Mouse (Mus musculus) intestine, embryonic 15.5 days (tissue): ENCODE measurements at regions not wholly inside any gene's neighbourhood (a gene's known extent, or its start where the extent isn't known, plus 50 kb on each side); places are given as distances from the start of the nearest gene placed in this dataset.

Experiments
- ATAC-seq: fragments of 200-750 bp; cut with Nextera tagmentation; 2 replicates; pipeline ENCODE4 v1.8.0; 2017; ENCODE audit warnings: moderate TSS enrichment, moderate library complexity
- H3K27ac ChIP-seq: fragments of 300-500 bp; sonication (generic); 2 replicates; pipeline ENCODE4 v1.5.1; 2015; ENCODE audit warnings: mild to moderate bottlenecking, inconsistent platforms
- H3K27me3 ChIP-seq: fragments of 300-500 bp; sonication (generic); replicated peaks from 2 replicates; pipeline ENCODE4 v1.6.1; 2015; ENCODE audit warnings: inconsistent platforms
- H3K36me3 ChIP-seq: fragments of 300-500 bp; sonication (generic); 2 replicates; pipeline ENCODE4 v1.6.1; 2015; ENCODE audit warnings: inconsistent platforms
- H3K4me1 ChIP-seq: fragments of 300-500 bp; sonication (generic); replicated peaks from 2 replicates; pipeline ENCODE4 v1.6.1; 2015; ENCODE audit warnings: inconsistent platforms
- H3K4me2 ChIP-seq: fragments of 300-500 bp; sonication (generic); replicated peaks from 2 replicates; pipeline ENCODE4 v1.6.1; 2015; ENCODE audit warnings: mild to moderate bottlenecking, inconsistent platforms
- H3K4me3 ChIP-seq: fragments of 300-500 bp; sonication (generic); replicated peaks from 2 replicates; pipeline ENCODE4 v1.5.1; 2015; ENCODE audit warnings: inconsistent platforms
- H3K9ac ChIP-seq: fragments of 300-500 bp; sonication (generic); 2 replicates; pipeline ENCODE4 v1.6.1; 2015; ENCODE audit warnings: inconsistent platforms
- H3K9me3 ChIP-seq: fragments of 300-500 bp; sonication (generic); 2 replicates; pipeline ENCODE4 v1.6.1; 2016; ENCODE audit warnings: inconsistent platforms
- WGBS: fragments of 180-500 bp; shearing (Covaris S2); methylation state at CpG from one replicate; pipeline ENCODE4 v1.1.7; 2015; 5-methylcytosine and 5-hydroxymethylcytosine counted together

DNA sequence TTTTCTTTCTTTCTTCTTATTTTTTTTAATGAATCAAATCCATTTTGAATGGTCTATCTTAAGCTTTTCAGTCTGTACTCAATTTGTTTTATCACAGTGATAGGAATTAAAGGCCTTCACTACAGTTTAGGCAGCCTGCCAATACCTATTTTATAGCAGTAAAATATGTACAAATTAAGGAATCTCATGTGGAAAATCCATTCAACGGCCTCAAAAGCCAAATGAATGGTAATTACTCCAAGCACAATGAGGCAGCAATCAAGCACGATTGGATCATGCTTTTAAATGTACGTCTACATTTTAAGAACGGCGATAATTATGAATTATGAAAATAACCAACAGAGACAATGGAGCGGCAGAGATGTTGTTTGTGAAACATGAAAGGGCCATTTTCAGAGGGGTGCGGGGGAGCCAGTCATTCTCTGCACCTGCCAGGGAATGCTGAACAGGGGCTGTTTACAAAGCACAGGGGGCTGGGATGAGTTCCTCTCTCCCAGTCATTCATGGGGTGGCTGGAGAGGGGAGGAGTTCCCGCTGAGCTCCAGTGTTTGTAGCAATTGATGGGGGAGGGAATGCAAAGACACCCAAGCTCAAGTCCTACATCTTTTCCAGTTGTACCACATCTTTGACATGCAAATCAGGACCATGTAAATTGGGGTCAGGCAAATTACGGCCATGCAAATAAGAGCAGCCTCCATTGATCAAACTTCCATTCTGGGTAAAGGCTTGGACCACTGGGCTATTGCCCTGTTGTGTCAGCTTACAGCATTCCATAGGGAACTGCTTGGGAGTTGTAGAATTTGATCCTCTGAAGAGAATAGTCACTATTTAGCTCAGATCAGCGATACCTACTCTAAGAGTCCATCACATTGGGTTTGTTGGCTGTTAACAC, 381.1 kb upstream of the Castor2 start:
- H3K27me3 ChIP-seq, result no peaks in the 10 kb centered on the region
- no peaks in the 10 kb centered on the region for H3K36me3 ChIP-seq
- H3K4me3 ChIP-seq, result no peak overlapping the region
- no peak overlapping the region for H3K4me2 ChIP-seq
- H3K9ac ChIP-seq, result no peak overlapping the region
- no peak overlapping the region for H3K27ac ChIP-seq
- no peak for ATAC-seq
- no peaks in the 10 kb centered on the region for H3K4me1 ChIP-seq
- 64% methylated on average over 10 of the region's 10 CpGs for WGBS
- H3K9me3 ChIP-seq, result no peaks in the 10 kb centered on the region

DNA sequence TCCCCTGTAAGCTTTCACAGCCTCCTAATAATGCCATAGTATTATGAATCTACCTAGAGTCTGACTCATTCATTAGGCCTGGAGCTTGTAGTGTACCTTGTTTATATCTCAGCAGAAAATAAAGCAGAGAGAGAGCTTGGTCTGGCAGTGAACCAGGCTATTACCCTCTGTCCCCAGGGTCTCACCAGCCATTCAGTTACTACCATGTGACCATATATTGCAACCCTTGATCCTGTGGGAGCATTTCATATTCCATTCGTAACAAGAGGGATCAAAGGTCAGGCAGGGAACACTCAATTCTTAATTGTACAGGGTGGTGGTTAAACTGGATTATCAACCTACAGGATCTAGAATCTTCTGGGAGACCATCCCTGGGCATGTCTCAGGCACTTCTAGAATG, 383.7 kb upstream of the Castor2 start:
- 70% methylated on average over 1 of the region's 1 CpGs for WGBS
- no peak overlapping the region for H3K4me2 ChIP-seq
- H3K27me3 ChIP-seq, result no peaks in the 10 kb centered on the region

DNA sequence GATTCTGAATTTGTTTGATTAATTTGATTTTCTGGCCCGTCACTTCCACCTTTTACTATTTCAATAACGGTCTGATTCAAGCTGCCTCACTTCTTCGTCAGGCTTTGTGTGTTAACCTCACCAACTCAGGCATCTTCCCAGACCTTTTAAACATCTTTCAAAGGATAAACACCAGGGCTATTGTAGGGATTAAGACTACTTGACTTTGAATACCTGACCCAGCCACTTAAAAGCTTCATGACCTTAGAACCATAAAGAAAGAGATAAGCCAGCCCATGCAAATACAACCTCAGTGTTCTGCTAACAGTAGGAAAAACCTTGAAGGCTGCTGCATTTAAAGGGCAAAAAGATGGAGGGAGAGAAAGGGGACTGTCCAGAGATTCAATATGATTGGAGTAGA, 386.9 kb upstream of the Castor2 start:
- ATAC-seq, result no peak
- Histone ChIP-seq H3K4me2 (no peak overlapping the region), H3K4me3 (no peak overlapping the region), H3K27me3 (no peaks in the 10 kb centered on the region), H3K27ac (no peak overlapping the region), H3K36me3 (no peaks in the 10 kb centered on the region), H3K9me3 (no peaks in the 10 kb centered on the region), H3K9ac (no peak overlapping the region), H3K4me1 (no peaks in the 10 kb centered on the region)
- 31% methylated on average over 3 of the region's 3 CpGs for WGBS

More for the DNA sequence above, 383.7 kb upstream of the Castor2 start:
- no peak overlapping the region for H3K27ac ChIP-seq
- no peaks in the 10 kb centered on the region for H3K4me1 ChIP-seq
- no peaks in the 10 kb centered on the region for H3K9me3 ChIP-seq
- peak; percentile 53; the same call in 1 of the 2 replicates for ATAC-seq
- H3K36me3 ChIP-seq, result no peaks in the 10 kb centered on the region
- no peak overlapping the region for H3K4me3 ChIP-seq
- H3K9ac ChIP-seq, result no peak overlapping the region

DNA sequence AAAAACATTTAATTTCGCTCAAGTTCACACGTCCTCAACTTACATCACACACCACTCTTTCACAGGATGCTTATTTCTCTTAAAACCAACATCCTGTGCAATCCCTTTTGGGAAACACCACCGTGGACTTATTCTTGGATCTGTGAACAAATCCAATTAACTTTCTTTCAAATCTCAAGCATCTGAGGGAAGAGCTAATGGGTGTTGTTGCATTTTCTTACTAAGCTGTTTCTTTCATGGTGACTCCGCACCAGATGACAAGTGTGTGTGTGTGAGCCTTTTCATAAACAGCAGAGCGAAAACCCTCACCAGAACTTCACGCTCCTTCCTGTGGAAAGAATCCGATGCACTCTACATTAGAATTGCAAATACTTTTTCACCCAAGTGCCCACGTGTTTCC, 390.6 kb upstream of the Castor2 start:
- Histone ChIP-seq H3K4me1 (no peaks in the 10 kb centered on the region), H3K27ac (no peak overlapping the region), H3K4me3 (no peak overlapping the region), H3K27me3 (no peaks in the 10 kb centered on the region), H3K4me2 (no peak overlapping the region), H3K9ac (no peak overlapping the region), H3K36me3 (no peaks in the 10 kb centered on the region), H3K9me3 (no peaks in the 10 kb centered on the region)
- WGBS, result 72% methylated on average over 8 of the region's 8 CpGs
- ATAC-seq, result no peak

DNA sequence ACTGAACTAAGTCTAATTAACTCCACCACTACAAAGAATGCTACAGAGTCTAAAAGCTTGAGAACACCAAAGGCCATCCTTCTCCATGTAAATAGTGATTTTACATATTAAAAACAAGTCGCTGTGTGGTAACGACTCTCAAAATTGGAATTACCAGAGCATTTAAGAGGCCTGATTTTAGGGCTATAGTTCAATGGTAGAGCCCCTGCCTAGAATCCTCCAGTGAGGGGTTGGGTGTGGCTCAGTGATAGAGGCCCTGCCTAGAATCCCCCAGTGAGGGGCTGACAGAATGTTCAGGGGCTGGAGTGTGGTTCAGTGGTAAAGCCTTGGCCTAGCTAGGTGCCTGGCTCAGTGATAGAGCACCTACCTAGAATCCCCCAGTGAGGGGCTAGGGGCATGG, 413.3 kb upstream of the Castor2 start:
- Histone ChIP-seq H3K4me2 (no peak overlapping the region), H3K4me1 (no peaks in the 10 kb centered on the region), H3K9ac (no peak overlapping the region), H3K27ac (no peak overlapping the region), H3K27me3 (no peaks in the 10 kb centered on the region), H3K4me3 (no peak overlapping the region), H3K9me3 (no peaks in the 10 kb centered on the region), H3K36me3 (no peaks in the 10 kb centered on the region)
- WGBS, result 90% methylated on average over 2 of the region's 2 CpGs
- ATAC-seq, result no peak

DNA sequence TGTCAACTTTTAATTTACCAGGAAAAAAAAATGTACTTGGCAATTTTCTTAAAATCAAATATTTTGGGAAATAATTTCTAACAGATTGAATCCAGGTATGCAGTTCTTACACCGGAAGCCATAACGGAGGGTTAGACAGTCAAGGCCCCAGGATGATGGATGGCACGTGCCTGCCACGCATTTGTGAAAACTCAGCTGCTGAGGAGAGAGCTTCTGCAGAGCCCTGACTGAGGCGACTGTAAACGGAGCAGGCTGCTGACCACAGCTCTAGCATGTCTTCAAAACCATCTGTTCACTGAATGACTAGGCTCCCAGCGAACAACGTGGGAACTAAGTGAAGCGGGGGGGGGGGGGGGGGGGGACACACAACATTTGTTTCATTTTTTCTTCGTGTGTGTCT, 416.5 kb upstream of the Castor2 start:
- Histone ChIP-seq H3K36me3 (no peaks in the 10 kb centered on the region), H3K9ac (no peak overlapping the region), H3K9me3 (no peaks in the 10 kb centered on the region), H3K4me2 (no peak overlapping the region), H3K27ac (no peak overlapping the region), H3K4me3 (no peak overlapping the region), H3K27me3 (no peaks in the 10 kb centered on the region), H3K4me1 (no peaks in the 10 kb centered on the region)
- ATAC-seq, result no peak
- WGBS, result 27% methylated on average over 10 of the region's 10 CpGs

DNA sequence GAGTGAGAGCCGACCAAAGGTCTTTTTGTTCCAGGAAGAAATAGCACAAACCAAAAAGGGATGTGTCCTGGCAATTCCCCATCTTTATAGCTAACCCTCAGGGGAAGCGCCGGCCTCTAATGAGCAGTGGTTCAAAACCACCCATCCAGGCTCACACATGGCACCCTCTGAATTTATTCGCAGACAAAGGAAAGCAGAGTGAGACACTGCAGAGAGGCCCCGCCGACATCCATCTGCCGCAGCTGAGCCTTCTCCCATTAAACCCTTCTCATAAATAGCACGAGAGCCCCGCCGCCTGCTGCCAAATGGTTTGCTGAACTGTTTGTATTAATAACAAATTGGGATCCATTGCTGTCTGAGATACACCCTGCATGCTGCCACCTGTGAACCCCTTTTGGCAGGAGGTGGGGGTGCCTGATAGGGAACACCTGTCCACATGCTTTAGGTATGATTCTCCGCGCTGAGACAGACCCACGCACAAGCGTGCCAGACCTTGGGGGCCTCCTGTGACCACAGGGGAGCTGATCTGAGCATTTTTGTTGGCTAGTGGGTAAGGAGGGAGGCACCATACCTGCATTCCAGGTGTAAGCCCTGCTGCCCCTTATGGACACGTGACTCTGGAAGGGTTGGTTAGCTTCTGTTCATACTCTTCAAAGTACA, 422.6 kb upstream of the Castor2 start:
- no peak overlapping the region for H3K4me2 ChIP-seq
- ATAC-seq, result no peak
- no peak overlapping the region for H3K9ac ChIP-seq
- no peaks in the 10 kb centered on the region for H3K9me3 ChIP-seq
- no peaks in the 10 kb centered on the region for H3K27me3 ChIP-seq
- no peaks in the 10 kb centered on the region for H3K36me3 ChIP-seq
- H3K4me1 ChIP-seq, result no peaks in the 10 kb centered on the region
- 52% methylated on average over 15 of the region's 15 CpGs for WGBS
- no peak overlapping the region for H3K4me3 ChIP-seq
- H3K27ac ChIP-seq, result no peak overlapping the region

DNA sequence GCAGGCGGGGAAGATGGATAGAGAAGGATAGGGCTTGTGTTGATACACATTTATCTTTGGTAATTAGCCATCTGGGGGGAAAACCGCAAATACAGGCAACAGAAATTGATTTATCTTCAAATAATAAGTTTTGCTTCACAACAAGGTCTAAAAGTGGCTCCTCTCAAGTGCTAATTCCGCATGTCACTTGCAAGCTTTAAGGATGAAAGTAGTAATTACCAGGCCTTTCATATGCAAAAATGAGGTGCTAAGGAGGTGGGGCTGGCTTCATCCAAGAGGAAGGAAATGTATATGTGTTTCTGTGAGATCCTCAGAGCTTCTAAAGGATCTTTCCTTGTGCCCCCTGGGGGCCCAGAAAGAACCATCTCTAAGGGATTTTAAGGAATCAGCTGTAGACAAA, 423.9 kb upstream of the Castor2 start:
- no peak overlapping the region for H3K27ac ChIP-seq
- no peaks in the 10 kb centered on the region for H3K9me3 ChIP-seq
- H3K9ac ChIP-seq, result no peak overlapping the region
- no peaks in the 10 kb centered on the region for H3K36me3 ChIP-seq
- no peak overlapping the region for H3K4me3 ChIP-seq
- 64% methylated on average over 3 of the region's 3 CpGs for WGBS
- H3K27me3 ChIP-seq, result no peaks in the 10 kb centered on the region
- H3K4me1 ChIP-seq, result no peaks in the 10 kb centered on the region
- no peak overlapping the region for H3K4me2 ChIP-seq
- no peak for ATAC-seq

DNA sequence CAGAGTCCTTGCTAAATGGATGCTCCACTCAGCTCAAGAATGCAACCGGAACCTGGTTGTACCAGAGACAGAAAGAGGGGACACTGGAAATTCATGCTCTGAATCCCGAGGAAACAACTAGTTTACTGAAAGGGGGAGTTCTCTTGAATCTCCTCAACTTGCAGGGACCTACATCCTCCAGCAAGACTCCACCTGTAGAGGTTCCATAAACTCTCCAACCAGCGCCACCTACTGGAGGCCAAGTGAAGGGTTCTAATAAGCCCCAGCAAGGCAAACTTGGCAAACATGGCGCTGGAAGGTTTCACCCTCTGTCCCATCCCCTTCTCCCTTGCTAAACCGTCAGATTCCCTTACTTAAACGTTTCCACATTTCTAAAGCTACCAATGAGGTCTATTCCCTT, 433.0 kb upstream of the Castor2 start:
- no peak overlapping the region for H3K27ac ChIP-seq
- H3K4me3 ChIP-seq, result no peak overlapping the region
- 46% methylated on average over 6 of the region's 6 CpGs for WGBS
- H3K9ac ChIP-seq, result no peak overlapping the region
- H3K4me1 ChIP-seq, result no peaks in the 10 kb centered on the region
- no peaks in the 10 kb centered on the region for H3K36me3 ChIP-seq
- ATAC-seq, result no peak
- H3K9me3 ChIP-seq, result no peaks in the 10 kb centered on the region
- H3K4me2 ChIP-seq, result no peak overlapping the region
- H3K27me3 ChIP-seq, result no peaks in the 10 kb centered on the region

DNA sequence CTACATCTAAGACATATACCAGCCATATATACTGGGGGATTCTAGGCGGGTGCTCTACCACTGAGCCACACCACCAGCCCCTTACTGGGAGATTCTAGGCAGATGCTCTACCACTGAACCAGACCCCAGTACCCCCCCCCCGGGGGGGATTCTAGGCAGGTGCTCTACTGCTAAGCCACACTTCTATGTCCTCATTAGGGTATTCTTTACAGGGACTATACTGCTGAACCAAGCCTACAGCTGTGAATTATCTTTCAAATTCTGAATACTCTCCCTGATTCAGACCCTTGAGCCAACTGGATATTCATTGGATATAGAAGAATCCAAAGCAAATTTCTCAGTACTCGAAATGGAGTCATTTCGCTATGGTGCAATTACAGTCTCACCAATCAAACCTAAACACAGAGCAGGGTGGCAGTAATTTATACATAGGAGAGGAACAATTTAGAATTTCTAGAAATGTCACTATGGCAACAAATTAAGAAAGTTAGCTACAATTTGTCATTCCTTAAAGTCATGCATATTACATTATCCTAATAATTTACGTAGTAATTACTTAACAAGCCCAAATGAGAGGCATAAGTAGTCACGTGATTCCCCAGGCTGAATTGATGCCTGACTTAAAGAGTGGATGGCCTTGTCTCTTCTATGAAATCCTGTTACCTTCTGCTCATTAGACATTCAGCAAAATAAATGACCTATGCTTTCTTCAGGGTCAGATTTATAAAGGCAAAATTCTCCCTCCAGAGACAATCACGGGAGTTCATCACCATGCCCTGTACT, 436.8 kb upstream of the Castor2 start:
- Histone ChIP-seq H3K36me3 (no peaks in the 10 kb centered on the region), H3K4me2 (no peak overlapping the region), H3K4me1 (no peaks in the 10 kb centered on the region), H3K9me3 (no peaks in the 10 kb centered on the region), H3K27me3 (no peaks in the 10 kb centered on the region), H3K9ac (no peak overlapping the region), H3K27ac (no peak overlapping the region), H3K4me3 (no peak overlapping the region)
- no peak for ATAC-seq
- WGBS, result 80% methylated on average over 7 of the region's 7 CpGs

DNA sequence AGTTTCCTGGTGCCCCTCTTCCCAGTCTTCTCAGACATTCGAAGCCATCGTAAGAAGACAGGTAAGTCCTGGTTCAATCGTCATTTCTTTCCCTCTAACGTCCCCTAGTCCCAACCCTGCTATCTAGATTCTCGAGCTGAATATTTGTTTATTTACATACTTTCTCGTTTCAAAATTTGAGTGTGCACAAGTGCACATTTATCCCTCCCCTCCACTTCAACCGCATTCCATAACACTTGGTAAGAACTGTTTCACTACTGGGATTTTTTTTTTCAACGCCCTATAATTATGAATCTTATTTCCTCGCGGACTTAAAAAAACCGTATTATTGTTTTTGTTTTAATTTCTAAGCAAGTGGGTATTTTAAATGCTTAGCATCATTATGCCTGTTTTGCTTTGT, 439.2 kb upstream of the Castor2 start:
- H3K27me3 ChIP-seq, result no peaks in the 10 kb centered on the region
- H3K9ac ChIP-seq, result no peak overlapping the region
- no peak overlapping the region for H3K4me2 ChIP-seq
- 83% methylated on average over 11 of the region's 11 CpGs for WGBS
- no peak overlapping the region for H3K27ac ChIP-seq
- no peak for ATAC-seq
- H3K9me3 ChIP-seq, result no peaks in the 10 kb centered on the region
- H3K36me3 ChIP-seq, result no peaks in the 10 kb centered on the region
- no peaks in the 10 kb centered on the region for H3K4me1 ChIP-seq
- no peak overlapping the region for H3K4me3 ChIP-seq

DNA sequence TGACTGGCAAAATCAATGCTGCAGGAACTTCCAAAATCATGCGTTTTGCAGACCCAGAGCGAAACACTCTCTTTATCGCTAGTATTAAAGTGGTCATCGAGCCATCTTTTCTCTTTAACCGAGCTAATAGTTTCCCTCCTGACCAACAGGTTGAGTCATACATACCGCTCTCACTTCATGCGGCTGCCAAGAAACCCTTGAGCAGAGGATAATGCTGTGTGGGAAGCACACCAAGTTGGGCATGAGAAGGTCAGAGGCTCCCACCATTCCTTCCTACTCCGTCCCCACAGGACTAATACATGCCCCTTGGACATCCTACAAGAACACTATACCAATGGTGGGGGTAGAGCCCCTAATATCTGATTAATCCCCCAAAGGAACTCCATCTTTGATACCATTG, 442.7 kb upstream of the Castor2 start:
- WGBS, result 87% methylated on average over 8 of the region's 8 CpGs
- no peak overlapping the region for H3K27ac ChIP-seq
- no peak overlapping the region for H3K4me3 ChIP-seq
- no peak overlapping the region for H3K4me2 ChIP-seq
- H3K9ac ChIP-seq, result no peak overlapping the region
- H3K4me1 ChIP-seq, result no peaks in the 10 kb centered on the region
- ATAC-seq, result no peak
- H3K36me3 ChIP-seq, result no peaks in the 10 kb centered on the region
- no peaks in the 10 kb centered on the region for H3K9me3 ChIP-seq
- no peaks in the 10 kb centered on the region for H3K27me3 ChIP-seq
